Mouse (Mus musculus) embryonic facial prominence, embryonic 14.5 days (tissue): Measurements from ENCODE around the gene Sf3b3. TPM values are rescaled to one million over a fixed set of nuclear protein-coding genes. Genes with fewer than 3 reads are reported as not detected.

ENCODE experiments used
- ATAC-seq: fragments of 200-750 bp; cut with Nextera tagmentation; 2 replicates; pipeline ENCODE4 v1.8.0; 2017; ENCODE audit warnings: low read depth, moderate number of reproducible peaks, moderate TSS enrichment
- DNase-seq: peaks from one replicate; pipeline ENCODE4 v3.0.0-alpha.2; 2015; ENCODE audit warnings: low spot score
- H3K27ac ChIP-seq: fragments of 300-500 bp; sonication (generic); replicated peaks from 2 replicates; pipeline ENCODE4 v1.5.1; 2014; ENCODE audit warnings: low read depth, mild to moderate bottlenecking, low read length, moderate library complexity
- H3K27me3 ChIP-seq: fragments of 300-500 bp; sonication (generic); replicated peaks from 2 replicates; pipeline ENCODE4 v1.6.1; 2014; ENCODE audit warnings: low read length; ENCODE audit not compliant: control insufficient read depth, insufficient read depth
- H3K36me3 ChIP-seq: fragments of 300-500 bp; sonication (generic); 2 replicates; pipeline ENCODE4 v1.6.1; 2014; ENCODE audit warnings: low read length, mixed read lengths; ENCODE audit not compliant: control insufficient read depth, insufficient read depth
- H3K4me1 ChIP-seq: fragments of 300-500 bp; sonication (generic); 2 replicates; pipeline ENCODE4 v1.6.1; 2014; ENCODE audit warnings: antibody characterized with exemption, low read length; ENCODE audit not compliant: control insufficient read depth, insufficient read depth
- H3K4me2 ChIP-seq: fragments of 300-500 bp; sonication (generic); 2 replicates; pipeline ENCODE4 v1.6.1; 2014; ENCODE audit warnings: low read depth, mild to moderate bottlenecking, low read length, moderate library complexity, mixed read lengths
- H3K4me3 ChIP-seq: fragments of 300-500 bp; sonication (generic); 2 replicates; pipeline ENCODE4 v1.5.1; 2014; ENCODE audit warnings: low read depth, mild to moderate bottlenecking, low read length
- H3K9ac ChIP-seq: fragments of 300-500 bp; sonication (generic); 2 replicates; pipeline ENCODE4 v1.6.1; 2014; ENCODE audit warnings: low read depth, mild to moderate bottlenecking, low read length, moderate library complexity, mixed read lengths
- H3K9me3 ChIP-seq: fragments of 300-500 bp; sonication (generic); 2 replicates; pipeline ENCODE4 v1.6.1; 2016; ENCODE audit warnings: low read length; ENCODE audit not compliant: control insufficient read depth
- WGBS: fragments of 180-500 bp; shearing (Covaris S2); extraction: QIAGEN DNeasy Blood & Tissue Kit; methylation state at CpG from one replicate; pipeline ENCODE4 v1.1.7; 2014; 5-methylcytosine and 5-hydroxymethylcytosine counted together
- polyA plus RNA-seq: library from polyadenylated mRNA; unstranded; fragments of >200 nt; fragmentation: Nextera tagmentation; extraction: Ambion mirVana; gene quantifications from 2 replicates; pipeline ENCODE4 v1.2.1, GENCODE M21; 2014

Sf3b3 gene
- polyA plus RNA-seq, 1 experiment from 2014 or later: 127 TPM

GRCm38 (mm10) chr8:110785366-110785765, 61.2 kb downstream of the Sf3b3 start:
- H3K36me3 ChIP-seq: no peaks in the 10 kb centered on the region
- no peak overlapping the region for H3K9ac ChIP-seq
- no peak overlapping the region for H3K27ac ChIP-seq
- ATAC-seq: no peak
- WGBS: 46% methylated on average over 2 of the region's 2 CpGs
- H3K9me3 ChIP-seq: no peaks in the 10 kb centered on the region
- H3K4me3 ChIP-seq: no peak overlapping the region
- no peak for DNase-seq
- H3K4me2 ChIP-seq: no peak overlapping the region
- H3K27me3 ChIP-seq: no peaks in the 10 kb centered on the region
- peaks cover 11% of the 10 kb centered on the region; the same call in 1 of the 2 replicates for H3K4me1 ChIP-seq

GRCm38 (mm10) chr8:110779924-110780718, 66.5 kb downstream of the Sf3b3 start:
- 76% methylated on average over 13 of the region's 13 CpGs for WGBS
- H3K36me3 ChIP-seq: no peaks in the 10 kb centered on the region
- H3K4me3 ChIP-seq: no peak overlapping the region
- no peak for ATAC-seq
- H3K27me3 ChIP-seq: no peaks in the 10 kb centered on the region
- H3K27ac ChIP-seq: no peak overlapping the region
- H3K4me2 ChIP-seq: no peak overlapping the region
- no peak for DNase-seq
- H3K9ac ChIP-seq: no peak overlapping the region
- no peaks in the 10 kb centered on the region for H3K4me1 ChIP-seq
- H3K9me3 ChIP-seq: peaks cover 4% of the 10 kb centered on the region; the same call in 1 of the 2 replicates

GRCm38 (mm10) chr8:110776335-110776734, 70.3 kb downstream of the Sf3b3 start:
- H3K4me2 ChIP-seq: no peak overlapping the region
- H3K36me3 ChIP-seq: no peaks in the 10 kb centered on the region
- ATAC-seq (no peak), DNase-seq (no peak)
- no peak overlapping the region for H3K27ac ChIP-seq
- H3K9ac ChIP-seq: no peak overlapping the region
- no peaks in the 10 kb centered on the region for H3K27me3 ChIP-seq
- no peaks in the 10 kb centered on the region for H3K4me1 ChIP-seq
- peaks cover 4% of the 10 kb centered on the region; the same call in 1 of the 2 replicates for H3K9me3 ChIP-seq
- no peak overlapping the region for H3K4me3 ChIP-seq
- 94% methylated on average over 3 of the region's 3 CpGs for WGBS

- WGBS: 81% methylated on average over 3 of the region's 3 CpGs
- no peak for ATAC-seq
- H3K4me3 ChIP-seq: no peak overlapping the region
- no peak overlapping the region for H3K9ac ChIP-seq
- DNase-seq: no peak
- H3K4me1 ChIP-seq: no peaks in the 10 kb centered on the region
- H3K27ac ChIP-seq: no peak overlapping the region
- no peaks in the 10 kb centered on the region for H3K36me3 ChIP-seq
- H3K27me3 ChIP-seq: no peaks in the 10 kb centered on the region
- H3K9me3 ChIP-seq: peaks cover 4% of the 10 kb centered on the region; the same call in 1 of the 2 replicates
- H3K4me2 ChIP-seq: no peak overlapping the region
Observed at GRCm38 (mm10) chr8:110775721-110776120, 70.9 kb downstream of the Sf3b3 start.

- WGBS: 77% methylated on average over 8 of the region's 8 CpGs
- Histone ChIP-seq H3K4me2 (no peak overlapping the region), H3K27me3 (no peaks in the 10 kb centered on the region), H3K9ac (no peak overlapping the region), H3K4me3 (no peak overlapping the region), H3K4me1 (no peaks in the 10 kb centered on the region), H3K27ac (no peak overlapping the region), H3K9me3 (peaks cover 4% of the 10 kb centered on the region; the same call in 1 of the 2 replicates), H3K36me3 (no peaks in the 10 kb centered on the region)
- ATAC-seq (no peak), DNase-seq (no peak)
Observed at GRCm38 (mm10) chr8:110775316-110775715, 71.3 kb downstream of the Sf3b3 start.

GRCm38 (mm10) chr8:110774725-110775124, 71.9 kb downstream of the Sf3b3 start:
- Histone ChIP-seq H3K4me2 (no peak overlapping the region), H3K27me3 (no peaks in the 10 kb centered on the region), H3K9me3 (peaks cover 4% of the 10 kb centered on the region; the same call in 1 of the 2 replicates), H3K36me3 (no peaks in the 10 kb centered on the region), H3K4me1 (no peaks in the 10 kb centered on the region), H3K9ac (no peak overlapping the region), H3K4me3 (no peak overlapping the region), H3K27ac (no peak overlapping the region)
- DNase-seq (no peak), ATAC-seq (no peak)
- WGBS: 79% methylated on average over 6 of the region's 6 CpGs

GRCm38 (mm10) chr8:110774047-110774446, 72.5 kb downstream of the Sf3b3 start:
- H3K4me3 ChIP-seq: no peak overlapping the region
- no peaks in the 10 kb centered on the region for H3K27me3 ChIP-seq
- peaks cover 4% of the 10 kb centered on the region; the same call in 1 of the 2 replicates for H3K9me3 ChIP-seq
- no peak overlapping the region for H3K9ac ChIP-seq
- WGBS: 49% methylated on average over 3 of the region's 3 CpGs
- peak; percentile 52 for DNase-seq
- ATAC-seq: no peak
- H3K27ac ChIP-seq: no peak overlapping the region
- H3K4me2 ChIP-seq: no peak overlapping the region
- no peaks in the 10 kb centered on the region for H3K4me1 ChIP-seq
- H3K36me3 ChIP-seq: no peaks in the 10 kb centered on the region

- peaks cover 4% of the 10 kb centered on the region; the same call in 1 of the 2 replicates for H3K9me3 ChIP-seq
- no peak overlapping the region for H3K4me3 ChIP-seq
- no peaks in the 10 kb centered on the region for H3K27me3 ChIP-seq
- DNase-seq (peak; percentile 26), ATAC-seq (peak; percentile 63; the same call in 1 of the 2 replicates)
- H3K36me3 ChIP-seq: no peaks in the 10 kb centered on the region
- H3K4me2 ChIP-seq: no peak overlapping the region
- H3K27ac ChIP-seq: peak overlapping the region; percentile 35; the same call in 1 of the 2 replicates
- H3K4me1 ChIP-seq: no peaks in the 10 kb centered on the region
- H3K9ac ChIP-seq: no peak overlapping the region
- 51% methylated on average over 7 of the region's 7 CpGs for WGBS
Observed at GRCm38 (mm10) chr8:110772452-110772851, 74.1 kb downstream of the Sf3b3 start.

GRCm38 (mm10) chr8:110767261-110767660, 79.3 kb downstream of the Sf3b3 start:
- DNase-seq (no peak), ATAC-seq (no peak)
- H3K27me3 ChIP-seq: no peaks in the 10 kb centered on the region
- no peak overlapping the region for H3K4me2 ChIP-seq
- H3K4me1 ChIP-seq: no peaks in the 10 kb centered on the region
- H3K36me3 ChIP-seq: no peaks in the 10 kb centered on the region
- WGBS: 90% methylated on average over 6 of the region's 6 CpGs
- H3K4me3 ChIP-seq: no peak overlapping the region
- no peaks in the 10 kb centered on the region for H3K9me3 ChIP-seq
- H3K9ac ChIP-seq: no peak overlapping the region
- no peak overlapping the region for H3K27ac ChIP-seq
